Mouse (Mus musculus): ENCODE measurements at regions not wholly inside any gene's neighbourhood (a gene's known extent, or its start where the extent isn't known, plus 50 kb on each side); places are given as distances from the start of the nearest gene placed in this dataset.

DNA sequence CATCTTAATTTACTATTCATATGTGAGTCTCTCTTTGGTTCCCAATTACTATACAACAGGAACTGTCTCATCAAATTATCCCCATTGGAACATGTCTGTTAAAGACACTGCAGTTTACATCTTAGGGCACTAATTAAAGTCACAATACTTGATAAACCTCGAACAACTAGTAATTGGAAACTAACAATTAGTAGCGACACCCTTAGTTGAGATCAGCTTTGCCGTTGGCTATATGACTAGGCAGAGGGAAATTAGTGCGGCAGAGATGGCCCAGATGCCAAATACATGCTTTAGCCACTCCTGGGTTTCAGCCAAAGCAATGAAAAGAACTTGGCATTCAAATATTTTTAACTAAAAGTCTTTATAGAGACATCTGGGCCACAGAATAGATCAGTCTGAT is 265.7 kb upstream of the Smarca2 start:
- H3K4me3 ChIP-seq (ENCODE audit: control insufficient read depth in 1 of 2, insufficient read depth in 1 of 2, low read depth in 2 of 2, low read length in 2 of 2), result no peak overlapping the region
- no peak overlapping the region for H3K27ac ChIP-seq (ENCODE audit: control insufficient read depth, low read depth, low read length)
- no peaks in the 10 kb centered on the region for H3K4me1 ChIP-seq (ENCODE audit: control insufficient read depth in 1 of 2, insufficient read depth in 2 of 2, low read length in 2 of 2)
- no peaks in the 10 kb centered on the region for H3K79me2 ChIP-seq (ENCODE audit: control insufficient read depth, insufficient read depth, low read length, poor library complexity)
- DNase-seq (ENCODE audit: low read depth, low spot score), result no peak
- H3K9ac ChIP-seq (ENCODE audit: control insufficient read depth, low read depth, low read length, poor library complexity, severe bottlenecking), result no peak overlapping the region
- H3K36me3 ChIP-seq (ENCODE audit: control insufficient read depth in 1 of 2, insufficient read depth in 2 of 2, low read length in 2 of 2), result no peaks in the 10 kb centered on the region
- H3K27me3 ChIP-seq (ENCODE audit: control insufficient read depth in 1 of 2, insufficient read depth in 2 of 2, low read length in 2 of 2), result no peaks in the 10 kb centered on the region
- H3K9me3 ChIP-seq (replicated peaks; ENCODE audit: insufficient read depth, low read length), result no peaks in the 10 kb centered on the region
- TF ChIP-seq E2F4 (IDR thresholded peaks at IDR 0.05; ENCODE audit: borderline replicate concordance, low read depth, low read length) (no peak), KAT2A (conservative IDR thresholded peaks at IDR 0.05; ENCODE audit: low read depth, low read length) (no peak), USF1 (IDR thresholded peaks at IDR 0.05; ENCODE audit: low read depth, low read length) (no peak), ZMIZ1 (IDR thresholded peaks at IDR 0.05; ENCODE audit: low read depth, low read length) (no peak), RAD21 (IDR thresholded peaks at IDR 0.05; ENCODE audit: low read depth, low read length) (no peak), TAL1 (IDR thresholded peaks at IDR 0.05; ENCODE audit: low read length) (no peak), MXI1 (IDR thresholded peaks at IDR 0.05; ENCODE audit: low read depth, low read length) (no peak), ZNF384 (IDR thresholded peaks at IDR 0.05; ENCODE audit: low read depth, low read length) (no peak), SIN3A (IDR thresholded peaks at IDR 0.05; ENCODE audit: low read length) (no peak)

DNA sequence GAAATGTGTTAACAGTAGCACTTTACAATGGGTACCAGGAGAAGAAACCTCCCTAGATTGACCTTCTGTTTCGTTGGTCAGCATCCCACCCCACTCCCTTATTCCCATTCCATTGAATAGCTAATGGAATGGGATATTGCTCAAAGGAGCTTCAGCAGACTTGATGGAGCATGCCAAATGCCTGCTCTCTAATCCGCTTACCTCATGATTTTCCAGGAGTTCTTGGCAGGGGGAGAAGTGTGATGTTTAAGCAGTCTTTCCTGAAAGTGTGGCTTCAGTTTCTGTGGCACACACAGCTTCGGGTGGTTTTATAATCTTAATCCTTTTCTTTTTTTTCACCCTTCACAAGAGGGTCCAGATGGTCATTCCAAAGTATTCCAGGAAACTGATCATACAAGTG is 264.7 kb upstream of the Smarca2 start:
- Histone ChIP-seq H3K36me3 (ENCODE audit: control insufficient read depth in 1 of 2, insufficient read depth in 2 of 2, low read length in 2 of 2) (no peaks in the 10 kb centered on the region), H3K27ac (ENCODE audit: control insufficient read depth, low read depth, low read length) (no peak overlapping the region), H3K4me1 (ENCODE audit: control insufficient read depth in 1 of 2, insufficient read depth in 2 of 2, low read length in 2 of 2) (no peaks in the 10 kb centered on the region), H3K4me3 (ENCODE audit: control insufficient read depth in 1 of 2, insufficient read depth in 1 of 2, low read depth in 2 of 2, low read length in 2 of 2) (no peak overlapping the region), H3K79me2 (ENCODE audit: control insufficient read depth, insufficient read depth, low read length, poor library complexity) (no peaks in the 10 kb centered on the region), H3K9me3 (replicated peaks; ENCODE audit: insufficient read depth, low read length) (no peaks in the 10 kb centered on the region), H3K27me3 (ENCODE audit: control insufficient read depth in 1 of 2, insufficient read depth in 2 of 2, low read length in 2 of 2) (no peaks in the 10 kb centered on the region), H3K9ac (ENCODE audit: control insufficient read depth, low read depth, low read length, poor library complexity, severe bottlenecking) (no peak overlapping the region)
- TF ChIP-seq NELFE (IDR thresholded peaks at IDR 0.05; ENCODE audit: low read depth, low read length) (no peak), UBTF (IDR thresholded peaks at IDR 0.05; ENCODE audit: borderline replicate concordance, insufficient read depth, low read depth, low read length) (no peak), MAZ (IDR thresholded peaks at IDR 0.05; ENCODE audit: low read depth, low read length) (no peak), ZMIZ1 (IDR thresholded peaks at IDR 0.05; ENCODE audit: low read depth, low read length) (no peak), KAT2A (conservative IDR thresholded peaks at IDR 0.05; ENCODE audit: low read depth, low read length) (no peak), GABPA (IDR thresholded peaks at IDR 0.05; ENCODE audit: low read depth, low read length) (no peak), HCFC1 (IDR thresholded peaks at IDR 0.05; ENCODE audit: low read depth, low read length) (no peak), MEF2A (IDR thresholded peaks at IDR 0.05; ENCODE audit: extremely low read depth, insufficient replicate concordance, low read depth, low read length, poor library complexity, severe bottlenecking) (no peak), CTCF (IDR thresholded peaks at IDR 0.05 in 2 of 3, conservative IDR thresholded peaks at IDR 0.05 in 1 of 3; ENCODE audit: control insufficient read depth in 1 of 3, insufficient read depth in 1 of 3, low read depth in 2 of 3, low read length in 3 of 3, poor library complexity in 1 of 3, severe bottlenecking in 1 of 3) (no peak), MAFK (IDR thresholded peaks at IDR 0.05; ENCODE audit: borderline replicate concordance, low read depth, low read length) (no peak), POLR2A (IDR thresholded peaks at IDR 0.05; ENCODE audit: control insufficient read depth in 1 of 2, insufficient read depth in 1 of 2, low read depth in 1 of 2, low read length in 2 of 2, poor library complexity in 1 of 2) (no peak), SIN3A (IDR thresholded peaks at IDR 0.05; ENCODE audit: low read length) (no peak), ELF1 (IDR thresholded peaks at IDR 0.05; ENCODE audit: low read depth, low read length) (no peak), ZC3H11A (IDR thresholded peaks at IDR 0.05; ENCODE audit: low read depth, low read length) (no peak), CHD2 (IDR thresholded peaks at IDR 0.05; ENCODE audit: low read length) (no peak), CHD1 (IDR thresholded peaks at IDR 0.05; ENCODE audit: low read depth, low read length) (no peak), JUND (IDR thresholded peaks at IDR 0.05; ENCODE audit: low read depth, low read length) (no peak), SMC3 (IDR thresholded peaks at IDR 0.05; ENCODE audit: low read depth, low read length) (no peak), BHLHE40 (IDR thresholded peaks at IDR 0.05; ENCODE audit: borderline replicate concordance, low read depth, low read length) (no peak), USF2 (IDR thresholded peaks at IDR 0.05; ENCODE audit: borderline replicate concordance in 1 of 2, insufficient read depth in 1 of 2, low read depth in 1 of 2, low read length in 2 of 2) (no peak)
- no peak for DNase-seq (ENCODE audit: low read depth, low spot score)
